Mouse (Mus musculus) G1E (cell line): Measurements from ENCODE around the gene 9930022D16Rik.

Experiments used
- CTCF ChIP-seq: IDR thresholded peaks from 2 replicates; pipeline ENCODE4 v1.5.1; 2012; ENCODE audit warnings: low read depth, low read length, inconsistent platforms, mixed read lengths
- GATA1 ChIP-seq: IDR thresholded peaks from 2 replicates; pipeline ENCODE4 v1.6.1; 2012; ENCODE audit warnings: borderline replicate concordance, low read length, inconsistent platforms, mixed read lengths

- TF ChIP-seq CTCF (no peak), GATA1 (no peak)
These were observed 26.2 kb downstream of the 9930022D16Rik start for GRCm38 (mm10) chr11:109439829-109440340.
